Mouse (Mus musculus) embryonic facial prominence, embryonic 12.5 days (tissue): ENCODE measurements around the gene Nipsnap2. TPM values are rescaled to one million over a fixed set of nuclear protein-coding genes. Genes with fewer than 3 reads are reported as not detected.

Experiments
- ATAC-seq: fragments of 200-750 bp; cut with Nextera tagmentation; 2 replicates; pipeline ENCODE4 v1.8.0; 2017; ENCODE audit not compliant: insufficient number of reproducible peaks, insufficient read depth, low FRiP score, low TSS enrichment
- H3K27ac ChIP-seq: fragments of 300-500 bp; sonication (generic); 2 replicates; pipeline ENCODE4 v1.5.1; 2016; ENCODE audit warnings: mild to moderate bottlenecking
- H3K27me3 ChIP-seq: fragments of 300-500 bp; sonication (generic); 2 replicates; pipeline ENCODE4 v1.6.1; 2016; ENCODE audit warnings: mild to moderate bottlenecking, moderate library complexity
- H3K36me3 ChIP-seq: fragments of 300-500 bp; sonication (generic); 2 replicates; pipeline ENCODE4 v1.6.1; 2016; ENCODE audit warnings: mild to moderate bottlenecking
- H3K4me1 ChIP-seq: fragments of 300-500 bp; sonication (generic); 2 replicates; pipeline ENCODE4 v1.6.1; 2016
- H3K4me2 ChIP-seq: fragments of 300-500 bp; sonication (generic); replicated peaks from 2 replicates; pipeline ENCODE4 v1.6.1; 2016; ENCODE audit warnings: mild to moderate bottlenecking, moderate library complexity
- H3K4me3 ChIP-seq: fragments of 300-500 bp; sonication (generic); 2 replicates; pipeline ENCODE4 v1.5.1; 2016; ENCODE audit warnings: mild to moderate bottlenecking
- H3K9ac ChIP-seq: fragments of 300-500 bp; sonication (generic); 2 replicates; pipeline ENCODE4 v1.6.1; 2016; ENCODE audit warnings: mild to moderate bottlenecking, moderate library complexity
- H3K9me3 ChIP-seq: fragments of 300-500 bp; sonication (generic); 2 replicates; pipeline ENCODE4 v1.6.1; 2016; ENCODE audit warnings: mild to moderate bottlenecking, moderate library complexity
- WGBS: fragments of 180-500 bp; shearing (Covaris S2); methylation state at CpG from one replicate; pipeline ENCODE4 v1.1.7; 2016; 5-methylcytosine and 5-hydroxymethylcytosine counted together
- polyA plus RNA-seq: library from polyadenylated mRNA; unstranded; fragments of >200 nt; fragmentation: Nextera tagmentation; extraction: Ambion mirVana; gene quantifications from 2 replicates; pipeline ENCODE4 v1.2.1, GENCODE M21; 2016

Gene Nipsnap2
- polyA plus RNA-seq, 1 experiment from 2014 or later: 96.8 TPM

- H3K27me3 ChIP-seq: no peaks in the 10 kb centered on the region
- peak overlapping the region; percentile 88 for H3K4me3 ChIP-seq
- no peak for ATAC-seq
- peaks cover 10% of the 10 kb centered on the region; the same call in 1 of the 2 replicates for H3K4me1 ChIP-seq
- H3K9ac ChIP-seq: peak overlapping the region; percentile 93
- peak overlapping the region; percentile 51 for H3K4me2 ChIP-seq
- no peaks in the 10 kb centered on the region for H3K9me3 ChIP-seq
- 61% methylated on average over 4 of the region's 4 CpGs for WGBS
- H3K27ac ChIP-seq: 0 out of 2 replicates have a peak overlapping the region, but pooled peaks have one; percentile 96
- peaks cover 10% of the 10 kb centered on the region for H3K36me3 ChIP-seq
Measured at GRCm38 (mm10) chr5:129724268-129724667, 595 bp upstream of the Nipsnap2 start.

- WGBS: 17% methylated on average over 7 of the region's 7 CpGs
- Histone ChIP-seq H3K27me3 (no peaks in the 10 kb centered on the region), H3K9ac (peak overlapping the region; percentile 93), H3K36me3 (no peaks in the 10 kb centered on the region), H3K9me3 (no peaks in the 10 kb centered on the region), H3K4me2 (peak overlapping the region; percentile 51), H3K4me3 (peak overlapping the region; percentile 88), H3K27ac (peak overlapping the region; percentile 96; the same call in 1 of the 2 replicates), H3K4me1 (peaks cover 18% of the 10 kb centered on the region; the same call in 1 of the 2 replicates)
- ATAC-seq: no peak
Measured at GRCm38 (mm10) chr5:129725774-129726392, 1.0 kb downstream of the Nipsnap2 start.

GRCm38 (mm10) chr5:129726784-129727183, 1.9 kb downstream of the Nipsnap2 start:
- Histone ChIP-seq H3K36me3 (no peaks in the 10 kb centered on the region), H3K27me3 (no peaks in the 10 kb centered on the region), H3K4me3 (no peak overlapping the region), H3K4me1 (peaks cover 20% of the 10 kb centered on the region; the same call in 1 of the 2 replicates), H3K9me3 (no peaks in the 10 kb centered on the region), H3K9ac (no peak overlapping the region), H3K4me2 (no peak overlapping the region), H3K27ac (no peak overlapping the region)
- ATAC-seq: no peak
- WGBS: 63% methylated on average over 3 of the region's 3 CpGs

- no peak overlapping the region for H3K9ac ChIP-seq
- H3K4me2 ChIP-seq: no peak overlapping the region
- H3K36me3 ChIP-seq: no peaks in the 10 kb centered on the region
- WGBS: 52% methylated on average over 11 of the region's 11 CpGs
- H3K4me1 ChIP-seq: peaks cover 20% of the 10 kb centered on the region; the same call in 1 of the 2 replicates
- 0 out of 2 replicates have a peak overlapping the region, but pooled peaks have one; percentile 17 for H3K27ac ChIP-seq
- no peaks in the 10 kb centered on the region for H3K27me3 ChIP-seq
- no peak for ATAC-seq
- no peak overlapping the region for H3K4me3 ChIP-seq
- H3K9me3 ChIP-seq: no peaks in the 10 kb centered on the region
Measured at GRCm38 (mm10) chr5:129729286-129729685, 4.4 kb downstream of the Nipsnap2 start.

- WGBS: 68% methylated on average over 11 of the region's 11 CpGs
- H3K36me3 ChIP-seq: no peaks in the 10 kb centered on the region
- H3K27ac ChIP-seq: 0 out of 2 replicates have a peak overlapping the region, but pooled peaks have one; percentile 11
- ATAC-seq: no peak
- no peak overlapping the region for H3K4me3 ChIP-seq
- H3K9me3 ChIP-seq: no peaks in the 10 kb centered on the region
- no peaks in the 10 kb centered on the region for H3K27me3 ChIP-seq
- no peak overlapping the region for H3K4me2 ChIP-seq
- H3K4me1 ChIP-seq: peaks cover 20% of the 10 kb centered on the region; the same call in 1 of the 2 replicates
- H3K9ac ChIP-seq: no peak overlapping the region; the same call in 1 of the 2 replicates
Measured at GRCm38 (mm10) chr5:129730344-129730743, 5.5 kb downstream of the Nipsnap2 start.

GRCm38 (mm10) chr5:129731021-129731420, 6.2 kb downstream of the Nipsnap2 start:
- no peak overlapping the region for H3K27ac ChIP-seq
- H3K27me3 ChIP-seq: no peaks in the 10 kb centered on the region
- H3K9ac ChIP-seq: no peak overlapping the region
- H3K4me3 ChIP-seq: no peak overlapping the region
- no peak overlapping the region for H3K4me2 ChIP-seq
- WGBS: 49% methylated on average over 5 of the region's 5 CpGs
- H3K36me3 ChIP-seq: no peaks in the 10 kb centered on the region
- H3K9me3 ChIP-seq: no peaks in the 10 kb centered on the region
- peaks cover 16% of the 10 kb centered on the region; the same call in 1 of the 2 replicates for H3K4me1 ChIP-seq
- ATAC-seq: no peak

- H3K4me3 ChIP-seq: no peak overlapping the region
- WGBS: 83% methylated on average over 1 of the region's 1 CpGs
- H3K9me3 ChIP-seq: no peaks in the 10 kb centered on the region
- ATAC-seq: no peak
- no peak overlapping the region for H3K4me2 ChIP-seq
- H3K27me3 ChIP-seq: no peaks in the 10 kb centered on the region
- peaks cover 55% of the 10 kb centered on the region for H3K36me3 ChIP-seq
- H3K27ac ChIP-seq: no peak overlapping the region
- no peaks in the 10 kb centered on the region for H3K4me1 ChIP-seq
- no peak overlapping the region for H3K9ac ChIP-seq
Measured at GRCm38 (mm10) chr5:129740976-129741375, 16.1 kb downstream of the Nipsnap2 start.

GRCm38 (mm10) chr5:129742903-129743488, 18.1 kb downstream of the Nipsnap2 start:
- Histone ChIP-seq H3K4me2 (no peak overlapping the region), H3K27ac (no peak overlapping the region), H3K27me3 (no peaks in the 10 kb centered on the region), H3K4me3 (no peak overlapping the region), H3K9ac (no peak overlapping the region), H3K4me1 (no peaks in the 10 kb centered on the region), H3K36me3 (peaks cover 71% of the 10 kb centered on the region), H3K9me3 (no peaks in the 10 kb centered on the region)
- no peak for ATAC-seq
- WGBS: 88% methylated on average over 7 of the region's 7 CpGs

- H3K4me3 ChIP-seq: no peak overlapping the region
- WGBS: 76% methylated on average over 6 of the region's 6 CpGs
- peaks cover 79% of the 10 kb centered on the region for H3K36me3 ChIP-seq
Measured at GRCm38 (mm10) chr5:129744050-129744449, 19.2 kb downstream of the Nipsnap2 start.

GRCm38 (mm10) chr5:129756886-129757285, 32.0 kb downstream of the Nipsnap2 start:
- 91% methylated on average over 20 of the region's 20 CpGs for WGBS
- Histone ChIP-seq H3K9me3 (no peaks in the 10 kb centered on the region), H3K4me2 (no peak overlapping the region), H3K27me3 (no peaks in the 10 kb centered on the region), H3K27ac (no peak overlapping the region), H3K4me1 (no peaks in the 10 kb centered on the region), H3K4me3 (no peak overlapping the region), H3K36me3 (peaks cover 17% of the 10 kb centered on the region), H3K9ac (no peak overlapping the region)
- ATAC-seq: no peak

More at GRCm38 (mm10) chr5:129744050-129744449, 19.2 kb downstream of the Nipsnap2 start:
- H3K27ac ChIP-seq: no peak overlapping the region
- no peak overlapping the region for H3K9ac ChIP-seq
- no peaks in the 10 kb centered on the region for H3K27me3 ChIP-seq
- H3K9me3 ChIP-seq: no peaks in the 10 kb centered on the region
- no peak overlapping the region for H3K4me2 ChIP-seq
- ATAC-seq: no peak
- no peaks in the 10 kb centered on the region for H3K4me1 ChIP-seq

- WGBS: 86% methylated on average over 13 of the region's 13 CpGs
- H3K36me3 ChIP-seq: peaks cover 19% of the 10 kb centered on the region; the same call in 1 of the 2 replicates
- H3K4me1 ChIP-seq: no peaks in the 10 kb centered on the region
- H3K9ac ChIP-seq: no peak overlapping the region
- H3K9me3 ChIP-seq: no peaks in the 10 kb centered on the region
- H3K27me3 ChIP-seq: no peaks in the 10 kb centered on the region
- no peak overlapping the region for H3K4me2 ChIP-seq
- H3K27ac ChIP-seq: no peak overlapping the region
- H3K4me3 ChIP-seq: no peak overlapping the region
- ATAC-seq: no peak
Measured at GRCm38 (mm10) chr5:129759929-129760480, 35.1 kb downstream of the Nipsnap2 start.
